Mouse (Mus musculus) testis, adult 2 months (tissue): Measurements from ENCODE around the gene Tmem222. TPM values are rescaled to one million over a fixed set of nuclear protein-coding genes. Genes with fewer than 3 reads are reported as not detected.
A peak's percentile ranks its signal among the peaks of the same experiment; 100 is the strongest.

Experiments
- H3K27ac ChIP-seq: fragments of 200-500 bp; 2 replicates; pipeline ENCODE4 v1.5.1; 2012; ENCODE audit warnings: low read depth, low read length; ENCODE audit not compliant: control insufficient read depth, insufficient read depth
- H3K27me3 ChIP-seq: fragments of 200-500 bp; 2 replicates; pipeline ENCODE4 v1.6.1; 2012; ENCODE audit warnings: mild to moderate bottlenecking, low read length, moderate library complexity; ENCODE audit not compliant: control insufficient read depth, insufficient read depth
- H3K36me3 ChIP-seq: fragments of 200-500 bp; 2 replicates; pipeline ENCODE4 v1.6.1; 2012; ENCODE audit warnings: mild to moderate bottlenecking, low read length; ENCODE audit not compliant: control insufficient read depth, insufficient read depth
- H3K4me1 ChIP-seq: fragments of 200-500 bp; 2 replicates; pipeline ENCODE4 v1.6.1; 2012; ENCODE audit warnings: low read length; ENCODE audit not compliant: control insufficient read depth, insufficient read depth
- H3K4me3 ChIP-seq: fragments of 200-500 bp; 2 replicates; pipeline ENCODE4 v1.5.1; 2012; ENCODE audit warnings: low read depth, mild to moderate bottlenecking, low read length, moderate library complexity, mixed read lengths; ENCODE audit not compliant: control insufficient read depth
- CTCF ChIP-seq: fragments of 200-500 bp; IDR thresholded peaks from 2 replicates; pipeline ENCODE4 v1.5.1; 2012; ENCODE audit warnings: low read depth, mild to moderate bottlenecking, inconsistent platforms, low read length, moderate library complexity; ENCODE audit not compliant: control insufficient read depth, insufficient read depth, insufficient replicate concordance
- POLR2A ChIP-seq: fragments of 200-500 bp; IDR thresholded peaks from 2 replicates; pipeline ENCODE4 v1.6.1; 2012; ENCODE audit warnings: low read depth, mild to moderate bottlenecking, inconsistent platforms, low read length, moderate library complexity; ENCODE audit not compliant: control insufficient read depth
- polyA plus RNA-seq: library from polyadenylated mRNA; depleted of rRNA; stranded (reverse); fragments of >200 nt; gene quantifications from 2 replicates; pipeline ENCODE4 v1.2.3, GENCODE M21; 2012

Gene Tmem222
- polyA plus RNA-seq, 1 experiment = 48.5 TPM

- H3K4me3 ChIP-seq = no peak overlapping the region
- H3K4me1 ChIP-seq = no peaks in the 10 kb centered on the region
- no peaks in the 10 kb centered on the region for H3K27me3 ChIP-seq
- H3K36me3 ChIP-seq = no peaks in the 10 kb centered on the region
- TF ChIP-seq POLR2A (no peak), CTCF (no peak)
- no peak overlapping the region for H3K27ac ChIP-seq
Observed at GRCm38 (mm10) chr4:133285299-133285698, 7.7 kb upstream of the Tmem222 start.

GRCm38 (mm10) chr4:133282656-133283055 is 5.1 kb upstream of the Tmem222 start:
- peaks cover 4% of the 10 kb centered on the region; the same call in 1 of the 2 replicates for H3K4me1 ChIP-seq
- TF ChIP-seq CTCF (no peak), POLR2A (no peak)
- no peak overlapping the region for H3K27ac ChIP-seq
- H3K36me3 ChIP-seq = no peaks in the 10 kb centered on the region
- H3K27me3 ChIP-seq = no peaks in the 10 kb centered on the region
- H3K4me3 ChIP-seq = no peak overlapping the region

- H3K4me3 ChIP-seq = no peak overlapping the region
- H3K27me3 ChIP-seq = no peaks in the 10 kb centered on the region
- TF ChIP-seq POLR2A (no peak), CTCF (no peak)
- no peak overlapping the region for H3K27ac ChIP-seq
- H3K36me3 ChIP-seq = no peaks in the 10 kb centered on the region
- H3K4me1 ChIP-seq = peaks cover 4% of the 10 kb centered on the region; the same call in 1 of the 2 replicates
Observed at GRCm38 (mm10) chr4:133281951-133282481, 4.4 kb upstream of the Tmem222 start.

GRCm38 (mm10) chr4:133281513-133281912 is 3.9 kb upstream of the Tmem222 start:
- H3K27ac ChIP-seq = no peak overlapping the region

GRCm38 (mm10) chr4:133278482-133278881 is 890 bp upstream of the Tmem222 start:
- Histone ChIP-seq H3K4me3 (no peak overlapping the region), H3K36me3 (no peaks in the 10 kb centered on the region), H3K27me3 (no peaks in the 10 kb centered on the region), H3K4me1 (peaks cover 4% of the 10 kb centered on the region; the same call in 1 of the 2 replicates), H3K27ac (no peak overlapping the region)
- TF ChIP-seq POLR2A (no peak), CTCF (no peak)

More at GRCm38 (mm10) chr4:133281513-133281912, 3.9 kb upstream of the Tmem222 start:
- TF ChIP-seq POLR2A (no peak), CTCF (no peak)
- no peaks in the 10 kb centered on the region for H3K27me3 ChIP-seq
- H3K4me3 ChIP-seq = no peak overlapping the region
- peaks cover 4% of the 10 kb centered on the region; the same call in 1 of the 2 replicates for H3K4me1 ChIP-seq
- H3K36me3 ChIP-seq = no peaks in the 10 kb centered on the region

GRCm38 (mm10) chr4:133278067-133278466 is 475 bp upstream of the Tmem222 start:
- H3K36me3 ChIP-seq = no peaks in the 10 kb centered on the region
- peaks cover 4% of the 10 kb centered on the region; the same call in 1 of the 2 replicates for H3K4me1 ChIP-seq
- H3K27me3 ChIP-seq = no peaks in the 10 kb centered on the region
- TF ChIP-seq POLR2A (no peak), CTCF (no peak)
- peak overlapping the region; percentile 77 for H3K27ac ChIP-seq
- H3K4me3 ChIP-seq = peak overlapping the region; percentile 92

GRCm38 (mm10) chr4:133270929-133271328 is 6.7 kb downstream of the Tmem222 start:
- no peak for TF ChIP-seq POLR2A
- TF ChIP-seq CTCF = no peak
- peaks cover 6% of the 10 kb centered on the region for H3K36me3 ChIP-seq
- H3K27me3 ChIP-seq = no peaks in the 10 kb centered on the region

More at GRCm38 (mm10) chr4:133270929-133271328, 6.7 kb downstream of the Tmem222 start:
- Histone ChIP-seq H3K27ac (no peak overlapping the region), H3K4me3 (no peak overlapping the region), H3K4me1 (no peaks in the 10 kb centered on the region; the same call in 1 of the 2 replicates)
